Mouse (Mus musculus) naive thymus-derived CD4-positive, alpha-beta T cell, adult 2 months (primary cell): ENCODE results near the gene Mxd1.

Experiments
- DNase-seq: peaks from one replicate; pipeline ENCODE4 v3.0.0-alpha.2; 2011; ENCODE audit warnings: low read depth

Gene Mxd1

GRCm38 (mm10) chr6:86668580-86669239 lies at the start of gene Mxd1:
TSS of gene Mxd1 (minus strand) at chr6:86669161.
- no peak for DNase-seq

- DNase-seq: no peak
Measured at GRCm38 (mm10) chr6:86708072-86708774, 39.3 kb upstream of the Mxd1 start.

- DNase-seq: no peak
Measured at GRCm38 (mm10) chr6:86702577-86702976, 33.6 kb upstream of the Mxd1 start.

- no peak for DNase-seq
Measured at GRCm38 (mm10) chr6:86697903-86698302, 28.9 kb upstream of the Mxd1 start.

- DNase-seq: no peak
Measured at GRCm38 (mm10) chr6:86696213-86696612, 27.3 kb upstream of the Mxd1 start.

- DNase-seq: peak; percentile 85
Measured at GRCm38 (mm10) chr6:86694465-86694864, 25.5 kb upstream of the Mxd1 start.

GRCm38 (mm10) chr6:86689671-86690070 lies 20.7 kb upstream of the Mxd1 start:
- no peak for DNase-seq

GRCm38 (mm10) chr6:86686971-86687370 lies 18.0 kb upstream of the Mxd1 start:
- no peak for DNase-seq

- no peak for DNase-seq
Measured at GRCm38 (mm10) chr6:86684655-86685011, 15.7 kb upstream of the Mxd1 start.

- peak; percentile 94 for DNase-seq
Measured at GRCm38 (mm10) chr6:86683872-86684654, 15.1 kb upstream of the Mxd1 start, which contains the start of gene Snrnp27. TSS of gene Snrnp27 (minus strand) at chr6:86684522.

- no peak for DNase-seq
Measured at GRCm38 (mm10) chr6:86681289-86681688, 12.3 kb upstream of the Mxd1 start.

- DNase-seq: no peak
Measured at GRCm38 (mm10) chr6:86678341-86678740, 9.4 kb upstream of the Mxd1 start.

GRCm38 (mm10) chr6:86670873-86671272 lies 1.9 kb upstream of the Mxd1 start:
- peak; percentile 89 for DNase-seq

- DNase-seq: peak; percentile 99
Measured at GRCm38 (mm10) chr6:86669240-86669727, 323 bp upstream of the Mxd1 start.

GRCm38 (mm10) chr6:86667061-86667460 lies 1.9 kb downstream of the Mxd1 start:
- peak; percentile 26 for DNase-seq

GRCm38 (mm10) chr6:86665560-86666307 lies 3.2 kb downstream of the Mxd1 start:
- DNase-seq: no peak

GRCm38 (mm10) chr6:86665076-86665475 lies 3.9 kb downstream of the Mxd1 start:
- DNase-seq: no peak

- no peak for DNase-seq
Measured at GRCm38 (mm10) chr6:86660161-86660877, 8.6 kb downstream of the Mxd1 start.

GRCm38 (mm10) chr6:86658501-86658900 lies 10.5 kb downstream of the Mxd1 start:
- no peak for DNase-seq

- DNase-seq: no peak
Measured at GRCm38 (mm10) chr6:86654270-86654916, 14.6 kb downstream of the Mxd1 start.

- no peak for DNase-seq
Measured at GRCm38 (mm10) chr6:86653026-86653425, 15.9 kb downstream of the Mxd1 start.
